In the genomic region with DNA sequence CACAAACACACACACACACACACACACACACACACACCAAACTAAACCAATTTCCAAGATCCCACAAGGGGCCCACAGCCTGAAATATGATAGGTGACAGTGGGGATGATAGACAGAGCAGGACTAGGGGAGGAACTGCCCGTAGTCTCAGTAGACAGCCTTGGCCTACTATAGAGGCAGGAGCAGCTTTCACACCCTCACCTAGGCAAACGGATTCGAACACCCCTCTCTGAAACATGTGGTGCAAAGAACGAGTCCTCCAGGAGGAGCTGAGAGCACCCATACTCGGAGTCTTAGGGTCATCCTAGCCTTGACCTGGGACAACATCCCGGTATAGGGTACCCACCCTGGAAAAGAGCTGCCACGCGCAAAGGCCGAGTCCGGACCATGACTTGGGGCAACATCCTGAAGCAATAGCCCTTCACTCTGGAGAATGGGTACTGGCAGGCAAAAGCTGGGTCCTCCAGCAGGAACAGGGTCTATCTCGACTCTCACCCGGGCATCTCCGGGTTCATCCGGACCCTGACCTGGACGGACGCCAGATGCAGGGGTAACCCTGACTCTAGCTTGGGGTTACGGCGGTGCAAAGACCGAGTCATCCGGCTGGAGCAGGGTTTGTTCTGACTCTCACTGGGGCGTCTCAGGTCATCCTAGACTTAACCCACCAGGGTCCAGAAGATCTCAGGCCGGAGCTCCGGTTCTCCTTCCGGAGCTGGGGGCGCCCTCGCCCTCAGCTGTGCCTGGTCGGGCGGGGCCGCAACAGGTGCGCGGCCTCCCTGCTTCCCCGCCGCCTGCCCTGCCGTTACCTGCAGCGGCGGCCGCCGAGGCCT, we compare ENCODE assay signal across 8 mouse cellular contexts. TPM values are rescaled to one million over a fixed set of nuclear protein-coding genes. Genes with fewer than 3 reads are reported as not detected.
A peak's percentile ranks its signal among the peaks of the same experiment; 100 is the strongest.
DNase-seq lines count a peak whose midpoint lies in the region; ATAC-seq and TF ChIP-seq lines count a peak whose summit lies in the region.

No protein-coding gene starts in this region.

- peaks cover 7% of the 10 kb centered on the region; the same call in 1 of the 2 replicates for H3K4me1 ChIP-seq in lung, embryonic 14.5 days (ENCODE audit: insufficient read depth)
- peaks cover 24% of the 10 kb centered on the region for H3K4me1 ChIP-seq in erythroblast, embryonic 14.5 days (ENCODE audit: control insufficient read depth)
- peaks cover 3% of the 10 kb centered on the region; the same call in 1 of the 2 replicates for H3K4me1 ChIP-seq in limb, embryonic 14.5 days (ENCODE audit: control insufficient read depth, insufficient read depth, low read length)
- H3K4me1 ChIP-seq in midbrain, postnatal 0 days (ENCODE audit: insufficient read depth, low read length) = 0 out of 2 replicates have a peak, but pooled peaks cover 5% of the 10 kb centered on the region

- no peak overlapping the region for H3K27ac ChIP-seq in lung, embryonic 14.5 days (ENCODE audit: low read depth)
- no peak overlapping the region for H3K27ac ChIP-seq in limb, embryonic 14.5 days (replicated peaks; ENCODE audit: low read depth, low read length)
- H3K27ac ChIP-seq in midbrain, postnatal 0 days (ENCODE audit: low read depth, low read length) = no peak overlapping the region

- H3K4me3 ChIP-seq in lung, embryonic 14.5 days (ENCODE audit: low read depth, low read length) = peak overlapping the region; percentile 77
- peak overlapping the region; percentile 85 for H3K4me3 ChIP-seq in erythroblast, embryonic 14.5 days (replicated peaks)
- H3K4me3 ChIP-seq in limb, embryonic 14.5 days (replicated peaks; ENCODE audit: low read length) = peak overlapping the region; percentile 75
- peak overlapping the region; percentile 93 for H3K4me3 ChIP-seq in midbrain, postnatal 0 days (ENCODE audit: low read depth, low read length)

- no peaks in the 10 kb centered on the region for H3K36me3 ChIP-seq in lung, embryonic 14.5 days (ENCODE audit: insufficient read depth)
- H3K36me3 ChIP-seq in erythroblast, embryonic 14.5 days (ENCODE audit: control insufficient read depth) = no peaks in the 10 kb centered on the region
- H3K36me3 ChIP-seq in limb, embryonic 14.5 days (ENCODE audit: control insufficient read depth, insufficient read depth, low read length) = no peaks in the 10 kb centered on the region
- H3K36me3 ChIP-seq in midbrain, postnatal 0 days (ENCODE audit: insufficient read depth, low read length) = no peaks in the 10 kb centered on the region

- no peak for TF ChIP-seq CTCF in lung, embryonic 14.5 days (IDR thresholded peaks at IDR 0.05; ENCODE audit: low read depth)
- TF ChIP-seq CTCF in midbrain, postnatal 0 days (IDR thresholded peaks at IDR 0.05) = no peak

- peak overlapping the region; percentile 70 for H3K9ac ChIP-seq in lung, embryonic 14.5 days
- H3K9ac ChIP-seq in limb, embryonic 14.5 days (ENCODE audit: low read depth, low read length, severe bottlenecking) = peak overlapping the region; percentile 67
- H3K9ac ChIP-seq in midbrain, postnatal 0 days (replicated peaks; ENCODE audit: low read length, poor library complexity, severe bottlenecking) = peak overlapping the region; percentile 84

- ATAC-seq in lung, embryonic 14.5 days (ENCODE audit: insufficient read depth) = peak; percentile 78
- peak; percentile 36 to 43 for ATAC-seq in hematopoietic stem cell, adult 5-6 weeks (replicated peaks in 1 of 2; ENCODE audit: insufficient read depth in 1 of 2, low FRiP score in 2 of 2, low TSS enrichment in 1 of 2, low read depth in 1 of 2, poor library complexity in 2 of 2, severe bottlenecking in 2 of 2)
- no peak; the same call in 1 of the 2 replicates for ATAC-seq in limb, embryonic 14.5 days (ENCODE audit: low FRiP score, low read depth)
- ATAC-seq in midbrain, postnatal 0 days (ENCODE audit: low FRiP score) = peak; percentile 69

- peak overlapping the region; percentile 88 for H3K4me2 ChIP-seq in lung, embryonic 14.5 days
- H3K4me2 ChIP-seq in limb, embryonic 14.5 days (replicated peaks; ENCODE audit: low read depth, low read length, severe bottlenecking) = peak overlapping the region; percentile 86
- peak overlapping the region; percentile 88 for H3K4me2 ChIP-seq in midbrain, postnatal 0 days (ENCODE audit: low read depth, low read length, poor library complexity, severe bottlenecking)

- DNase-seq in lung, embryonic 14.5 days = no peak
- no peak for DNase-seq in lung, postnatal 36 days
- peak; percentile 67 for DNase-seq in R1 (ENCODE audit: low read depth, low spot score)
- DNase-seq in limb, embryonic 14.5 days (ENCODE audit: low spot score) = no peak
- DNase-seq in midbrain, postnatal 0 days (ENCODE audit: low spot score) = no peak
- DNase-seq in thymus, postnatal 25 days = no peak

- WGBS in lung, embryonic 14.5 days = 4% methylated on average over 38 of the region's 38 CpGs
- WGBS in limb, embryonic 14.5 days = 6% methylated on average over 29 of the region's 38 CpGs
- 3% methylated on average over 35 of the region's 38 CpGs for WGBS in midbrain, postnatal 0 days

- no peaks in the 10 kb centered on the region for H3K27me3 ChIP-seq in lung, embryonic 14.5 days (ENCODE audit: insufficient read depth, low read length)
- peaks cover 2% of the 10 kb centered on the region for H3K27me3 ChIP-seq in erythroblast, embryonic 14.5 days (ENCODE audit: control insufficient read depth)
- H3K27me3 ChIP-seq in limb, embryonic 14.5 days (ENCODE audit: control insufficient read depth, insufficient read depth, low read length) = peaks cover 3% of the 10 kb centered on the region; the same call in 1 of the 2 replicates
- no peaks in the 10 kb centered on the region for H3K27me3 ChIP-seq in midbrain, postnatal 0 days (ENCODE audit: insufficient read depth, low read length)

- no peaks in the 10 kb centered on the region for H3K9me3 ChIP-seq in lung, embryonic 14.5 days (ENCODE audit: low read depth, low read length)
- no peaks in the 10 kb centered on the region for H3K9me3 ChIP-seq in erythroblast, embryonic 14.5 days (ENCODE audit: control insufficient read depth, low read length)
- H3K9me3 ChIP-seq in limb, embryonic 14.5 days (ENCODE audit: control insufficient read depth, low read length) = no peaks in the 10 kb centered on the region
- no peaks in the 10 kb centered on the region for H3K9me3 ChIP-seq in midbrain, postnatal 0 days (ENCODE audit: low read length)

- no peak for TF ChIP-seq POLR2A in limb, embryonic 14.5 days (IDR thresholded peaks at IDR 0.05; ENCODE audit: borderline replicate concordance, extremely low read depth, insufficient read depth, insufficient read length)

RNA-seq across cellular contexts. Expression of a gene that starts 0.7 kb away (rescaled TPM):
- 0.29 and 0.30 TPM in 2 replicates for polyA plus RNA-seq in lung, embryonic 14.5 days (2014; fragmentation: Nextera tagmentation; extraction: Ambion mirVana)
- polyA plus RNA-seq in erythroblast, embryonic 14.5 days (2012) = not detected in 2 replicates
- not detected in 2 replicates for total RNA-seq in hematopoietic stem cell, adult 5-6 weeks (2017)
- 0.24 and 0.31 TPM in 2 replicates for polyA plus RNA-seq in limb, embryonic 14.5 days (2012; rRNA removed)
- 0.30 TPM in 1 of 2 replicates, not detected in the other for polyA plus RNA-seq in limb, embryonic 14.5 days (2014; fragmentation: Nextera tagmentation; extraction: Ambion mirVana)
- total RNA-seq in midbrain, postnatal 0 days (2014; rRNA removed) = 3.0 and 4.4 TPM in 2 replicates
- polyA plus RNA-seq in midbrain, postnatal 0 days (2015; fragmentation: Nextera tagmentation; extraction: Ambion mirVana) = 8.7 and 8.8 TPM in 2 replicates

RNA-seq across cellular contexts. Expression of a gene that starts 6.5 kb away (rescaled TPM):
- polyA plus RNA-seq in lung, embryonic 14.5 days (2014; fragmentation: Nextera tagmentation; extraction: Ambion mirVana) = 22.6 and 24.5 TPM in 2 replicates
- polyA plus RNA-seq in erythroblast, embryonic 14.5 days (2012) = 0.74 and 1.1 TPM in 2 replicates
- total RNA-seq in hematopoietic stem cell, adult 5-6 weeks (2017) = 27.1 and 36.3 TPM in 2 replicates
- 14.6 and 15.5 TPM in 2 replicates for polyA plus RNA-seq in limb, embryonic 14.5 days (2012; rRNA removed)
- 21.7 and 22.7 TPM in 2 replicates for polyA plus RNA-seq in limb, embryonic 14.5 days (2014; fragmentation: Nextera tagmentation; extraction: Ambion mirVana)
- 35.5 and 40.8 TPM in 2 replicates for total RNA-seq in midbrain, postnatal 0 days (2014; rRNA removed)
- 45.9 and 48.0 TPM in 2 replicates for polyA plus RNA-seq in midbrain, postnatal 0 days (2015; fragmentation: Nextera tagmentation; extraction: Ambion mirVana)
